ENCODE assay signal across 23 mouse cellular contexts in the genomic region with DNA sequence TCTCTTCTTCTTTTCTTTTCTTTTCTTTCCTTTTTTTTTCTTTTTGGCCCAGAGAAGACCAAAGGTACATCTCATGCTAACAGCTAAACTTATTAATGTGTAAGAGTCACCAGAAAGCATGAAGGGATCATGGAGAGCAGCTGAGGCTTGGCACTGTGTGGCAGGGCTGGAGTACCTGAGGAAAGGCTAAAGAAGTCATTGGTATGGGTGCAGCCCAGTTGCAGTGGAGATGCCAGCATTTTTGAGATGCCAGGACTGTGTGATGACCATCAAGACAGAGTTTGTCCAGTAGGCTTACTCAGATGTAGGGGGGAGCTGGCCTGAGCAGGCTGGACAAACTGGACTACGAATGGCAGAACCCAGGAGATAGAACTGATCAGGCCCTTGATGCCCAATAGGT. TPM values are rescaled to one million over a fixed set of nuclear protein-coding genes. Genes with fewer than 3 reads are reported as not detected.
A peak's percentile ranks its signal among the peaks of the same experiment; 100 is the strongest.
DNase-seq lines count a peak whose midpoint lies in the region; ATAC-seq lines count a peak whose summit lies in the region.
"Had no signal": no experiment of that assay in that cellular context is flagged by ENCODE, and none has a peak within 500 bp of the region (broad histone marks: within the 10 kb centered on the region; RNA-seq: fewer than 3 reads in every experiment).

No protein-coding gene starts in this region.

- ATAC-seq in erythroblast, adult 5-6 weeks (replicated peaks; ENCODE audit: low FRiP score, poor library complexity, severe bottlenecking), result peak; percentile 45; the same call in 1 of the 2 replicates
- no peak for ATAC-seq in megakaryocyte progenitor cell, adult 5-6 weeks (replicated peaks; ENCODE audit: poor library complexity)
- no peak for ATAC-seq in activated CD4-positive, CD25-positive, alpha-beta regulatory T cell, adult 4 months
- ATAC-seq: CD4-positive, CD25-positive, alpha-beta regulatory T cell, adult 4 months; Patski had no signal

- peak; percentile 64 for DNase-seq in heart, adult 11 months
- no peak for DNase-seq in heart, postnatal 25 days (ENCODE audit: low spot score)
- DNase-seq in 3134 (ENCODE audit: extremely low read depth, insufficient read length, low spot score) (peak; percentile 11), 3T3-L1 (ENCODE audit: low read depth, low spot score) (peak; percentile 52)
- DNase-seq in embryo, embryonic 10 days (ENCODE audit: low spot score), result no peak
- DNase-seq: adrenal gland, adult 2 months; adrenal gland, adult 8-10 months; adrenal gland, postnatal 10 days; adrenal gland, postnatal 14 days; adrenal gland, postnatal 25 days; adrenal gland, postnatal 36 days; B cell, adult 2 months; cerebellum, adult 11 months; cerebellum, adult 11-12 months; cerebellum, adult 18-20 months; cerebellum, adult 2 months; cerebellum, adult 8-10 months had no signal

- intact Hi-C loops in heart, postnatal 25 days (cut with DNase I), result no loop called here

RNA-seq across cellular contexts. Expression of gene Gcnt1, which starts 58.9 kb away (rescaled TPM):
- total RNA-seq in heart, postnatal 25 days (2021), result 10 to 100 TPM; 13.5 to 15.6 TPM
- total RNA-seq in erythroblast, adult 5-6 weeks (2015; ENCODE audit: low replicate concordance), result 228 and 254 TPM in 2 replicates
- total RNA-seq in erythroblast, adult 5-6 weeks (2017; ENCODE audit: low replicate concordance), result 300 and 309 TPM in 2 replicates
- total RNA-seq in megakaryocyte progenitor cell, adult 5-6 weeks (2015), result 19.3 and 21.9 TPM in 2 replicates
- total RNA-seq in megakaryocyte progenitor cell, adult 5-6 weeks (2017), result 25.9 and 26.1 TPM in 2 replicates
- 10 to 100 TPM; 12.4 to 13.0 TPM for polyA plus RNA-seq in activated CD4-positive, CD25-positive, alpha-beta regulatory T cell, adult 4 months (2017; shearing (Covaris generic))
- total RNA-seq: MEL had no signal

Comparison
In these comparisons a context has a peak if more than half of its experiments do, and no peak if none do; other contexts are left out.
1. DNase-seq: peak in heart, adult 11 months (single experiment), 3134 (single experiment) and 3T3-L1 (single experiment); none in heart, postnatal 25 days (single experiment) and embryo, embryonic 10 days (single experiment).
2. RNA of gene Gcnt1, which starts 58.9 kb away (total RNA-seq): 228 to 309 TPM in erythroblast, adult 5-6 weeks; 19.3 to 26.1 TPM in megakaryocyte progenitor cell, adult 5-6 weeks and 13.5 to 15.6 TPM in heart, postnatal 25 days; every median in the first group is over 4 times any median in the second.